Mouse (Mus musculus): ENCODE data around the gene Mfsd2a.

DNA sequence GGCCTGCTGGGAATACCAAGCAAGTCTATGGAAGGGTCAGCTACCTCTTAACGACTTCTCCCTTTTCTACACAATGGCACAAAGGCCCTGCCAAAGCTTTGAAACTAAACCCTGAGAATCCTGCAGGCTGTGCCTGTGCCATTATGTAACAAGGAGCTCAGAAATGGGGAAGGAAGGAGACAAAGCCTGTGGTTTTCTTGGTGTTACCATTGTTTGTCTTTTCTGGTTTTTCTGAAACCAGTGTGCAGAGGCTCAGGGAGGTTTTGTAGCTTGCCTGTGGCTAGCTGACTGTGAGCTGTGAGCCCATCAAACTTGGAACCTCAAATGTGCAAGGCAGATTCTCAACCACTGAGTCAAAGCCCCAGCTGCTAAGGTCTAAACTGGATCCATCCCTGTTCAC is 38.1 kb downstream of the Mfsd2a start:
- TF ChIP-seq EP300 (IDR thresholded peaks at IDR 0.05; ENCODE audit: low read depth) (no peak), CTCF (IDR thresholded peaks at IDR 0.05; ENCODE audit: low read depth) (no peak)

All from heart, postnatal 0 days (tissue).